Mouse (Mus musculus) urinary bladder, postnatal 10 days (tissue): Measurements from ENCODE around the gene Trim41.
"Not testable (repeated sequence)": the region's sequence is repeated elsewhere in the genome, so short reads cannot be mapped to it uniquely, and the experiment has no call there.

ENCODE experiments used
- DNase-seq: peaks from one replicate; pipeline ENCODE4 v3.0.0; 2022; ENCODE audit warnings: low spot score

Gene Trim41

GRCm38 (mm10) chr11:48813782-48814181 lies 3.4 kb downstream of the Trim41 start:
- no peak for DNase-seq

- no peak for DNase-seq
These were observed 7.0 kb downstream of the Trim41 start for GRCm38 (mm10) chr11:48810142-48810541.

GRCm38 (mm10) chr11:48809434-48809830 lies 7.7 kb downstream of the Trim41 start:
- no peak for DNase-seq

- DNase-seq, result peak; percentile 20
These were observed 8.3 kb downstream of the Trim41 start for GRCm38 (mm10) chr11:48808737-48809433.

GRCm38 (mm10) chr11:48808304-48808646 lies 8.9 kb downstream of the Trim41 start:
- DNase-seq, result no peak

GRCm38 (mm10) chr11:48807563-48808303 lies 9.4 kb downstream of the Trim41 start:
- no peak for DNase-seq

- DNase-seq, result no peak
These were observed 10.1 kb downstream of the Trim41 start for GRCm38 (mm10) chr11:48806856-48807562.

GRCm38 (mm10) chr11:48804922-48805321 lies 12.2 kb downstream of the Trim41 start:
- DNase-seq, result no peak

GRCm38 (mm10) chr11:48803988-48804387 lies 13.2 kb downstream of the Trim41 start:
- DNase-seq, result no peak

- no peak for DNase-seq
These were observed 15.1 kb downstream of the Trim41 start for GRCm38 (mm10) chr11:48801831-48802772.

- DNase-seq, result peak; percentile 48
These were observed 17.0 kb downstream of the Trim41 start, which contains the start of gene Rack1 for GRCm38 (mm10) chr11:48799921-48800701. Gene Rack1 (plus strand): TSS chr11:48800332.

- DNase-seq, result no peak
These were observed 17.9 kb downstream of the Trim41 start for GRCm38 (mm10) chr11:48798984-48799920.

GRCm38 (mm10) chr11:48798308-48798707 lies 18.8 kb downstream of the Trim41 start:
- no peak for DNase-seq

GRCm38 (mm10) chr11:48797287-48797686 lies 19.9 kb downstream of the Trim41 start:
- no peak for DNase-seq

- no peak for DNase-seq
These were observed 20.9 kb downstream of the Trim41 start for GRCm38 (mm10) chr11:48796290-48796689.

GRCm38 (mm10) chr11:48795221-48795620 lies 21.9 kb downstream of the Trim41 start:
- no peak for DNase-seq

- no peak for DNase-seq
These were observed 24.0 kb downstream of the Trim41 start for GRCm38 (mm10) chr11:48793184-48793583.

GRCm38 (mm10) chr11:48791894-48792293 lies 25.3 kb downstream of the Trim41 start:
- not testable (repeated sequence) for DNase-seq

GRCm38 (mm10) chr11:48790946-48791345 lies 26.2 kb downstream of the Trim41 start:
- DNase-seq, result no peak
